Mouse (Mus musculus) neural tube, embryonic 15.5 days (tissue): ENCODE measurements around the gene Tprkb. TPM values are rescaled to one million over a fixed set of nuclear protein-coding genes. Genes with fewer than 3 reads are reported as not detected.
"Not testable (repeated sequence)": the region's sequence is repeated elsewhere in the genome, so short reads cannot be mapped to it uniquely, and the experiment has no call there.

Source experiments
- ATAC-seq: fragments of 200-750 bp; cut with Nextera tagmentation; 2 replicates; pipeline ENCODE4 v1.8.0; 2017; ENCODE audit warnings: mild to moderate bottlenecking, moderate TSS enrichment, moderate library complexity; ENCODE audit not compliant: low FRiP score
- H3K27ac ChIP-seq: fragments of 300-500 bp; sonication (generic); replicated peaks from 2 replicates; pipeline ENCODE4 v1.5.1; 2015; ENCODE audit warnings: mild to moderate bottlenecking, inconsistent platforms
- H3K27me3 ChIP-seq: fragments of 300-500 bp; sonication (generic); replicated peaks from 2 replicates; pipeline ENCODE4 v1.6.1; 2015; ENCODE audit warnings: inconsistent platforms
- H3K36me3 ChIP-seq: fragments of 300-500 bp; sonication (generic); 2 replicates; pipeline ENCODE4 v1.6.1; 2015; ENCODE audit warnings: inconsistent platforms
- H3K4me1 ChIP-seq: fragments of 300-500 bp; sonication (generic); 2 replicates; pipeline ENCODE4 v1.6.1; 2015; ENCODE audit warnings: inconsistent platforms
- H3K4me2 ChIP-seq: fragments of 300-500 bp; sonication (generic); 2 replicates; pipeline ENCODE4 v1.6.1; 2015; ENCODE audit warnings: inconsistent platforms, mild to moderate bottlenecking, moderate library complexity
- H3K4me3 ChIP-seq: fragments of 300-500 bp; sonication (generic); replicated peaks from 2 replicates; pipeline ENCODE4 v1.5.1; 2015; ENCODE audit warnings: mild to moderate bottlenecking, inconsistent platforms
- H3K9ac ChIP-seq: fragments of 300-500 bp; sonication (generic); replicated peaks from 2 replicates; pipeline ENCODE4 v1.6.1; 2015; ENCODE audit warnings: mild to moderate bottlenecking, inconsistent platforms
- H3K9me3 ChIP-seq: fragments of 300-500 bp; sonication (generic); replicated peaks from 2 replicates; pipeline ENCODE4 v1.6.1; 2016; ENCODE audit warnings: inconsistent platforms
- WGBS: fragments of 180-500 bp; shearing (Covaris S2); methylation state at CpG from one replicate; pipeline ENCODE4 v1.1.7; 2015; ENCODE audit warnings: mixed read lengths; 5-methylcytosine and 5-hydroxymethylcytosine counted together
- polyA plus RNA-seq: library from polyadenylated mRNA; unstranded; fragments of >200 nt; fragmentation: Nextera tagmentation; extraction: Ambion mirVana; gene quantifications from 2 replicates; pipeline ENCODE4 v1.2.1, GENCODE M21; 2015

Gene Tprkb
- polyA plus RNA-seq, 1 experiment from 2014 or later: 52.4 TPM

- not testable (repeated sequence) for H3K4me3 ChIP-seq, H3K27me3 ChIP-seq, ATAC-seq, H3K36me3 ChIP-seq, H3K27ac ChIP-seq, H3K4me2 ChIP-seq, H3K4me1 ChIP-seq, H3K9ac ChIP-seq, H3K9me3 ChIP-seq
- 74% methylated on average over 25 of the region's 25 CpGs for WGBS
Observed at GRCm38 (mm10) chr6:85895061-85895648, 16.5 kb upstream of the Tprkb start.

- H3K27me3 ChIP-seq, H3K9ac ChIP-seq, H3K9me3 ChIP-seq, H3K36me3 ChIP-seq, H3K4me2 ChIP-seq, H3K27ac ChIP-seq, H3K4me3 ChIP-seq, H3K4me1 ChIP-seq, ATAC-seq: not testable (repeated sequence)
- 78% methylated on average over 7 of the region's 8 CpGs for WGBS
Observed at GRCm38 (mm10) chr6:85898596-85899475, 12.8 kb upstream of the Tprkb start.

GRCm38 (mm10) chr6:85902303-85902702, 9.4 kb upstream of the Tprkb start:
- Histone ChIP-seq H3K4me1 (no peaks in the 10 kb centered on the region), H3K9me3 (no peaks in the 10 kb centered on the region), H3K27ac (no peak overlapping the region), H3K4me2 (no peak overlapping the region), H3K4me3 (no peak overlapping the region), H3K9ac (no peak overlapping the region), H3K36me3 (no peaks in the 10 kb centered on the region), H3K27me3 (no peaks in the 10 kb centered on the region)
- no peak for ATAC-seq
- 95% methylated on average over 2 of the region's 2 CpGs for WGBS

GRCm38 (mm10) chr6:85904642-85905061, 7.0 kb upstream of the Tprkb start, which contains the start of gene Nat8f4:
Gene Nat8f4, minus strand, starts transcription at chr6:85904884.
- not testable (repeated sequence) for H3K9me3 ChIP-seq, H3K4me1 ChIP-seq, H3K9ac ChIP-seq, H3K27me3 ChIP-seq, H3K27ac ChIP-seq, H3K36me3 ChIP-seq
- peak within 1 kb of the TSS; percentile 35 for H3K4me3 ChIP-seq
- peak within 1 kb of the TSS; percentile 49 for H3K4me2 ChIP-seq
- 16% methylated on average over 20 of the region's 20 CpGs for WGBS
- ATAC-seq: peak; percentile 69; the same call in 1 of the 2 replicates

- H3K4me1 ChIP-seq, H3K36me3 ChIP-seq, H3K27me3 ChIP-seq, H3K9me3 ChIP-seq, H3K4me3 ChIP-seq, H3K9ac ChIP-seq, H3K4me2 ChIP-seq: not testable (repeated sequence)
- 63% methylated on average over 2 of the region's 2 CpGs for WGBS
- peak; percentile 46; the same call in 1 of the 2 replicates for ATAC-seq
- H3K27ac ChIP-seq: 0 out of 2 replicates have a peak overlapping the region, but pooled peaks have one; percentile 9
Observed at GRCm38 (mm10) chr6:85906911-85907351, 4.7 kb upstream of the Tprkb start.

GRCm38 (mm10) chr6:85908341-85908740, 3.3 kb upstream of the Tprkb start:
- H3K4me3 ChIP-seq: no peak overlapping the region
- WGBS: 78% methylated on average over 3 of the region's 3 CpGs

GRCm38 (mm10) chr6:85909704-85910103, 2.0 kb upstream of the Tprkb start:
- H3K4me1 ChIP-seq: peaks cover 9% of the 10 kb centered on the region
- no peak overlapping the region for H3K9ac ChIP-seq
- no peaks in the 10 kb centered on the region for H3K9me3 ChIP-seq
- no peaks in the 10 kb centered on the region for H3K36me3 ChIP-seq
- no peak overlapping the region for H3K27ac ChIP-seq
- no peaks in the 10 kb centered on the region for H3K27me3 ChIP-seq
- no peak for ATAC-seq
- no peak overlapping the region for H3K4me2 ChIP-seq
- WGBS: 94% methylated on average over 1 of the region's 1 CpGs
- H3K4me3 ChIP-seq: no peak overlapping the region

More at GRCm38 (mm10) chr6:85908341-85908740, 3.3 kb upstream of the Tprkb start:
- no peak overlapping the region for H3K27ac ChIP-seq
- H3K27me3 ChIP-seq: no peaks in the 10 kb centered on the region
- H3K4me2 ChIP-seq: no peak overlapping the region
- no peak for ATAC-seq
- no peak overlapping the region for H3K9ac ChIP-seq
- H3K4me1 ChIP-seq: no peaks in the 10 kb centered on the region
- H3K36me3 ChIP-seq: no peaks in the 10 kb centered on the region
- H3K9me3 ChIP-seq: no peaks in the 10 kb centered on the region

- Histone ChIP-seq H3K9me3 (no peaks in the 10 kb centered on the region), H3K4me2 (peak overlapping the region; percentile 75), H3K27me3 (no peaks in the 10 kb centered on the region), H3K27ac (peak overlapping the region; percentile 88), H3K36me3 (no peaks in the 10 kb centered on the region), H3K4me3 (peak overlapping the region; percentile 66), H3K4me1 (peaks cover 18% of the 10 kb centered on the region), H3K9ac (peak overlapping the region; percentile 76)
- WGBS: 3% methylated on average over 11 of the region's 11 CpGs
- peak; percentile 23 for ATAC-seq
Observed at GRCm38 (mm10) chr6:85915141-85915538, 3.5 kb downstream of the Tprkb start.

- H3K4me2 ChIP-seq: peak within 1 kb of the TSS; percentile 75
- ATAC-seq: peak; percentile 98
- H3K9me3 ChIP-seq, H3K27me3 ChIP-seq, H3K36me3 ChIP-seq: not testable (repeated sequence)
- peak within 1 kb of the TSS; percentile 88 for H3K27ac ChIP-seq
- peaks cover 18% of the 10 kb centered on the region for H3K4me1 ChIP-seq
- WGBS: under 1% methylated on average over 55 of the region's 61 CpGs
- H3K4me3 ChIP-seq: peak within 1 kb of the TSS; percentile 66
- H3K9ac ChIP-seq: peak within 1 kb of the TSS; percentile 76
Observed at GRCm38 (mm10) chr6:85915539-85916513, 4.2 kb downstream of the Tprkb start, which contains the start of gene Nat8f1. Gene Nat8f1, minus strand, starts transcription at chr6:85915687.

- no peak for ATAC-seq
- Histone ChIP-seq H3K9ac (peak overlapping the region; percentile 76), H3K27me3 (no peaks in the 10 kb centered on the region), H3K4me1 (peaks cover 18% of the 10 kb centered on the region), H3K36me3 (peaks cover 9% of the 10 kb centered on the region; the same call in 1 of the 2 replicates), H3K9me3 (no peaks in the 10 kb centered on the region), H3K27ac (peak overlapping the region; percentile 88), H3K4me2 (peak overlapping the region; percentile 75), H3K4me3 (peak overlapping the region; percentile 66)
- WGBS: 88% methylated on average over 6 of the region's 6 CpGs
Observed at GRCm38 (mm10) chr6:85916596-85916995, 4.9 kb downstream of the Tprkb start.

GRCm38 (mm10) chr6:85918341-85918740, 6.7 kb downstream of the Tprkb start:
- Histone ChIP-seq H3K4me1 (peaks cover 18% of the 10 kb centered on the region), H3K36me3 (peaks cover 23% of the 10 kb centered on the region)
- H3K27me3 ChIP-seq, H3K4me3 ChIP-seq, H3K4me2 ChIP-seq, H3K27ac ChIP-seq, ATAC-seq, H3K9me3 ChIP-seq, H3K9ac ChIP-seq: not testable (repeated sequence)
- 99% methylated on average over 3 of the region's 3 CpGs for WGBS
